Mouse (Mus musculus) CH12.LX (cell line): ENCODE measurements at regions not wholly inside any gene's neighbourhood (a gene's known extent, or its start where the extent isn't known, plus 50 kb on each side); places are given as distances from the start of the nearest gene placed in this dataset.

Experiments
- DNase-seq: peaks from one replicate; pipeline ENCODE4 v3.0.0-alpha.2; 2013; ENCODE audit errors: extremely low read depth
- H3K27ac ChIP-seq: 2 replicates; pipeline ENCODE4 v1.5.1; 2012; ENCODE audit warnings: low read depth, mild to moderate bottlenecking, control low read depth, moderate library complexity; ENCODE audit not compliant: insufficient read depth
- H3K27me3 ChIP-seq: replicated peaks from 2 replicates; pipeline ENCODE3; 2012; ENCODE audit warnings: inconsistent platforms
- H3K36me3 ChIP-seq, 2 experiments: replicated peaks in 1 of 2; 2 replicates each; pipeline versions ENCODE3 to v1.6.1; 2012; ENCODE audit warnings: inconsistent platforms in 1 of 2, low read length in 1 of 2, mild to moderate bottlenecking in 1 of 2, mixed read lengths in 1 of 2, moderate library complexity in 1 of 2; ENCODE audit not compliant: control insufficient read depth in 1 of 2, insufficient read depth in 1 of 2
- H3K4me1 ChIP-seq, 2 experiments: 2 replicates each; pipeline ENCODE4 v1.6.1; 2012; ENCODE audit warnings: inconsistent platforms in 1 of 2, moderate library complexity in 1 of 2; ENCODE audit not compliant: insufficient read depth in 2 of 2, control insufficient read depth in 1 of 2
- H3K4me2 ChIP-seq: 2 replicates; pipeline ENCODE4 v1.6.1; 2012; ENCODE audit warnings: low read depth, mild to moderate bottlenecking, control low read depth; ENCODE audit not compliant: poor library complexity, insufficient read depth, severe bottlenecking
- H3K4me3 ChIP-seq, 3 experiments: fragments of 150-350 bp in 1 of 3; sonication (generic) in 1 of 3; replicated peaks in 1 of 3; 2 replicates each; pipeline versions ENCODE3 to v1.5.1; 2011 to 2012; ENCODE audit warnings: low read depth in 2 of 3, low read length in 2 of 3, mild to moderate bottlenecking in 2 of 3, moderate library complexity in 2 of 3, control low read depth in 1 of 3, improper control_type of control experiment in 1 of 3, inconsistent platforms in 1 of 3, mixed read lengths in 1 of 3; ENCODE audit not compliant: poor library complexity in 1 of 3
- H3K79me2 ChIP-seq: replicated peaks from 2 replicates; pipeline ENCODE4 v1.6.1; 2012; ENCODE audit warnings: mild to moderate bottlenecking, moderate library complexity; ENCODE audit not compliant: control insufficient read depth, poor library complexity, insufficient read depth, severe bottlenecking; ENCODE audit errors: extremely low read depth
- H3K9ac ChIP-seq: 2 replicates; pipeline ENCODE4 v1.6.1; 2012; ENCODE audit warnings: low read depth, mild to moderate bottlenecking, control low read depth, moderate library complexity; ENCODE audit not compliant: insufficient read depth
- H3K9me3 ChIP-seq: replicated peaks from 2 replicates; pipeline ENCODE3; 2012; ENCODE audit warnings: low read length, inconsistent platforms, mixed read lengths
- CHD1 ChIP-seq: IDR thresholded peaks from 2 replicates; pipeline ENCODE4 v1.6.1; 2012; ENCODE audit warnings: low read depth, low read length, improper control_type of control experiment, inconsistent platforms
- CTCF ChIP-seq, 2 experiments: IDR thresholded peaks in 1 of 2; conservative IDR thresholded peaks in 1 of 2; 2 replicates each; pipeline ENCODE4 v1.5.1; 2011 to 2012; ENCODE audit warnings: low read depth in 2 of 2, low read length in 2 of 2, improper control_type of control experiment in 1 of 2, inconsistent platforms in 1 of 2, mild to moderate bottlenecking in 1 of 2, moderate library complexity in 1 of 2
- ELF1 ChIP-seq: IDR thresholded peaks from 2 replicates; pipeline ENCODE4 v1.6.1; 2014; ENCODE audit warnings: low read depth, mild to moderate bottlenecking, inconsistent platforms, low read length, improper control_type of control experiment
- EP300 ChIP-seq: IDR thresholded peaks from 2 replicates; pipeline ENCODE4 v1.6.1; 2011; ENCODE audit warnings: low read length, improper control_type of control experiment
- ETS1 ChIP-seq: conservative IDR thresholded peaks from 2 replicates; pipeline ENCODE4 v1.6.1; 2012; ENCODE audit warnings: low read depth, mild to moderate bottlenecking, inconsistent platforms, low read length, improper control_type of control experiment, moderate library complexity
- GABPA ChIP-seq: IDR thresholded peaks from 2 replicates; pipeline ENCODE4 v1.6.1; 2012; ENCODE audit warnings: low read depth, low read length, improper control_type of control experiment, inconsistent platforms; ENCODE audit not compliant: insufficient replicate concordance
- HCFC1 ChIP-seq: IDR thresholded peaks from 2 replicates; pipeline ENCODE4 v1.6.1; 2012; ENCODE audit warnings: low read depth, mild to moderate bottlenecking, inconsistent platforms, low read length, improper control_type of control experiment
- IRF4 ChIP-seq: IDR thresholded peaks from 2 replicates; pipeline ENCODE4 v1.6.1; 2014; ENCODE audit warnings: low read depth, mild to moderate bottlenecking, inconsistent platforms, low read length, improper control_type of control experiment
- JUN ChIP-seq: IDR thresholded peaks from 2 replicates; pipeline ENCODE4 v1.6.1; 2011; ENCODE audit warnings: low read depth, mild to moderate bottlenecking, low read length, improper control_type of control experiment, moderate library complexity; ENCODE audit not compliant: insufficient read depth
- JUND ChIP-seq: conservative IDR thresholded peaks from 2 replicates; pipeline ENCODE4 v1.6.1; 2011; ENCODE audit warnings: low read depth, low read length, improper control_type of control experiment
- MEF2A ChIP-seq: IDR thresholded peaks from 2 replicates; pipeline ENCODE4 v1.6.1; 2014; ENCODE audit warnings: low read depth, mild to moderate bottlenecking, inconsistent platforms, low read length, improper control_type of control experiment, borderline replicate concordance
- MXI1 ChIP-seq: IDR thresholded peaks from 2 replicates; pipeline ENCODE4 v1.6.1; 2011; ENCODE audit warnings: mild to moderate bottlenecking, low read depth, low read length, improper control_type of control experiment
- NELFE ChIP-seq: IDR thresholded peaks from 2 replicates; pipeline ENCODE4 v1.6.1; 2011; ENCODE audit warnings: low read depth, low read length, improper control_type of control experiment
- POLR2A ChIP-seq: IDR thresholded peaks from 2 replicates; pipeline ENCODE4 v1.6.1; 2011; ENCODE audit warnings: low read depth, mild to moderate bottlenecking, improper control_type of control experiment, low read length
- SMC3 ChIP-seq: IDR thresholded peaks from 2 replicates; pipeline ENCODE4 v1.6.1; 2011; ENCODE audit warnings: low read depth, low read length, improper control_type of control experiment
- TCF12 ChIP-seq: IDR thresholded peaks from 2 replicates; pipeline ENCODE4 v1.6.1; 2014; ENCODE audit warnings: low read depth, mild to moderate bottlenecking, inconsistent platforms, low read length, improper control_type of control experiment
- UBTF ChIP-seq: IDR thresholded peaks from 2 replicates; pipeline ENCODE4 v1.6.1; 2012; ENCODE audit warnings: low read depth, mild to moderate bottlenecking, inconsistent platforms, low read length, improper control_type of control experiment, moderate library complexity
- ZNF384 ChIP-seq: IDR thresholded peaks from 2 replicates; pipeline ENCODE4 v1.6.1; 2012; ENCODE audit warnings: low read depth, low read length, improper control_type of control experiment, inconsistent platforms
- dilution Hi-C: fragments of 300-500 bp; cut with MboI; formaldehyde crosslinking; loops from 2 replicates; pipeline ENCODE4 v1.14.3; 2020; ENCODE audit warnings: low sequenced_read_pairs; ENCODE audit not compliant: extremely low pct_unique_long_range_greater_than_20kb, extremely low pct_ligation_motif_present
- in situ Hi-C: fragments of 300-500 bp; cut with MboI; formaldehyde crosslinking; loops from 3 replicates; pipeline ENCODE4 v1.14.3; 2019; ENCODE audit warnings: low sequenced_read_pairs, low pct_ligation_motif_present, low pct_unique_long_range_greater_than_20kb, mixed read lengths

DNA sequence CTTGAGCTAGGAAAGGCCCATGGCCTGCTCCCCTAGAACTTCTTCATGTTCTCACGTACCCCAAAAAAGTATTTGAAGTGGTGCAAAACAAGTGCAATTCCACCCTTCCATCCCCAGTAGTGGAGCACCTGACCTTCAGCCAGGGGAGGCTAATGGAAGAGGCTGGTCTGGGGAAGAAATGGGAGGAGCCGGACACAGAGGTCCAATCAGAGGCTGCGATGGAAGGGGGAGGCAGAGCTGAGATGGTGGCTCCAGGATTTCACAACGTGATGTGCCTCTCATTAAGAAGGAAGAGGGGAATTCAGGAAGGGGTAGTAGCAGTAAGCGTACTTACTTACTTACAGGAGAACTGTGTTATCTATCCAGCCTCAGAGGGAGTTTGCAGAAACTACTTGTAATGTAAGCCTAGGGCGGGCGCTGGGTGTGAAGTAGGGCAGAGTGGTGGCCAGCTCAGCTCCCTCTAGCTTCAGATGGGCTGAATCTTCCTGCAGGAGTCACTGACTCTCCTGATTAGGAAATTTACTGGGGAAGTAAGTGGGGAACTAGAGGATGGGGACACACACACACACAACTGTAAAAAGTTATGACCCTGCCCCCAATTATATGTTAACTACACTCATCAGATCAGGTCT is 87.6 kb upstream of the Pitx1 start:
- H3K4me1 ChIP-seq, result no peaks in the 10 kb centered on the region
- H3K9me3 ChIP-seq, result no peaks in the 10 kb centered on the region
- TF ChIP-seq CHD1 (no peak), ZNF384 (no peak), ETS1 (no peak), NELFE (no peak), IRF4 (no peak), EP300 (no peak), MXI1 (no peak), MEF2A (no peak), CTCF (conservative IDR thresholded peaks at IDR 0.05 in 1 of 2, IDR thresholded peaks at IDR 0.05 in 1 of 2; ENCODE audit: low read depth in 2 of 2, low read length in 2 of 2) (no peak), JUN (no peak), TCF12 (no peak), JUND (no peak), HCFC1 (no peak), SMC3 (no peak), GABPA (no peak), UBTF (no peak), ELF1 (no peak), POLR2A (no peak)
- no peaks in the 10 kb centered on the region for H3K79me2 ChIP-seq
- dilution Hi-C loops, result no loop called here
- peaks cover 25% of the 10 kb centered on the region for H3K27me3 ChIP-seq
- H3K27ac ChIP-seq, result no peak overlapping the region
- in situ Hi-C loops, result no loop called here
- DNase-seq, result no peak
- H3K9ac ChIP-seq, result no peak overlapping the region
- H3K4me3 ChIP-seq, result no peak overlapping the region
- no peak overlapping the region for H3K4me2 ChIP-seq
- no peaks in the 10 kb centered on the region for H3K36me3 ChIP-seq

DNA sequence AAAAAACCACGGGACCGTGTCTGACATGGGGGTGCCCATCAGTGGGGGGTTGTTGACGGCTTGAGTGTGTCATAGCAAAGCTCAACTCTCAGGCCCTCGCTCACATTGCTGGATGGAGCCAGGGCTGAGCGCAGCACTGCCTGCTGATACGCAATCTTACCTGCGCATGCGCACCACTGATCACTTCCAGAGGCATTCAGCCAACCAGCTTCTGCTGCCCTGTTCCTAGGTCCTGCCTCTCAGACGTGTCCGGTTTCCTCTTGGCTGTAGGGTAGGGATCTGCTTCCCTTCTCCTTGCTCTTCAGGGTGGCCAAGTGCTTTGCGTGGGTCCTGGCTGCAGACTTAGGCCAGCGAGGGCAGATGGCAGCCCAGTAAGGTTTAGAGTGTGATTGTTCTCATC is 81.3 kb upstream of the Pitx1 start:
- in situ Hi-C loops (no loop called here), dilution Hi-C loops (no loop called here)
- H3K27me3 ChIP-seq, result peaks cover 34% of the 10 kb centered on the region

More for the DNA sequence above, 81.3 kb upstream of the Pitx1 start:
- Histone ChIP-seq H3K9me3 (no peaks in the 10 kb centered on the region), H3K27ac (no peak overlapping the region), H3K4me3 (no peak overlapping the region), H3K4me2 (no peak overlapping the region), H3K4me1 (no peaks in the 10 kb centered on the region), H3K9ac (no peak overlapping the region), H3K79me2 (no peaks in the 10 kb centered on the region), H3K36me3 (no peaks in the 10 kb centered on the region)
- TF ChIP-seq TCF12 (no peak), IRF4 (no peak)
- DNase-seq, result no peak
